Mouse (Mus musculus): Measurements from ENCODE around the gene Dgcr6. TPM values are rescaled to one million over a fixed set of nuclear protein-coding genes. Genes with fewer than 3 reads are reported as not detected.

The Dgcr6 gene
- polyA plus RNA-seq, 1 experiment from 2014 or later = 135 TPM

- no peak overlapping the region for H3K4me2 ChIP-seq (ENCODE audit: low read depth, severe bottlenecking)
- H3K27me3 ChIP-seq (ENCODE audit: control insufficient read depth, insufficient read depth, low read length) = no peaks in the 10 kb centered on the region; the same call in 1 of the 2 replicates
- no peak for ATAC-seq (ENCODE audit: insufficient number of reproducible peaks, low FRiP score, low TSS enrichment, low read depth)
- peak; percentile 76 for DNase-seq (ENCODE audit: low spot score)
- no peak overlapping the region for H3K27ac ChIP-seq (replicated peaks; ENCODE audit: low read depth, low read length)
- H3K9ac ChIP-seq (ENCODE audit: low read length) = no peak overlapping the region
- H3K9me3 ChIP-seq (ENCODE audit: control insufficient read depth, low read length) = no peaks in the 10 kb centered on the region
- 21% methylated on average over 8 of the region's 8 CpGs for whole genome bisulfite sequencing
- H3K36me3 ChIP-seq (ENCODE audit: control insufficient read depth, insufficient read depth, low read length) = no peaks in the 10 kb centered on the region
- no peaks in the 10 kb centered on the region for H3K4me1 ChIP-seq (ENCODE audit: control insufficient read depth, insufficient read depth, low read length)
- no peak overlapping the region for H3K4me3 ChIP-seq (ENCODE audit: low read depth, low read length)
Observed at GRCm38 (mm10) chr16:18119031-18119730, 66.5 kb downstream of the Dgcr6 start.

Other genes with a start within 250 kb of the Dgcr6 start
- gene B830017H08Rik, start 219.7 kb upstream of the Dgcr6 start, polyA plus RNA-seq (2014; fragmentation: Nextera tagmentation; extraction: Ambion mirVana) = 0.73 and 0.77 TPM in 2 replicates
- gene Car15, start 214.5 kb upstream of the Dgcr6 start, polyA plus RNA-seq (2014; fragmentation: Nextera tagmentation; extraction: Ambion mirVana) = 3.0 and 3.2 TPM in 2 replicates
- 0.48 TPM in 1 of 2 replicates, not detected in the other for gene Gm20518, start 161.2 kb upstream of the Dgcr6 start, polyA plus RNA-seq (2014; fragmentation: Nextera tagmentation; extraction: Ambion mirVana)
- not detected in 2 replicates for gene Tssk1, start 158.6 kb upstream of the Dgcr6 start, polyA plus RNA-seq (2014; fragmentation: Nextera tagmentation; extraction: Ambion mirVana)
- 92.5 and 94.0 TPM in 2 replicates for gene Dgcr2, start 154.3 kb upstream of the Dgcr6 start, polyA plus RNA-seq (2014; fragmentation: Nextera tagmentation; extraction: Ambion mirVana)
- not detected in 2 replicates for gene Tssk2, start 154.2 kb upstream of the Dgcr6 start, polyA plus RNA-seq (2014; fragmentation: Nextera tagmentation; extraction: Ambion mirVana)
- gene Ess2, start 141.5 kb upstream of the Dgcr6 start, polyA plus RNA-seq (2014; fragmentation: Nextera tagmentation; extraction: Ambion mirVana) = 42.2 and 50.2 TPM in 2 replicates
- not detected in 2 replicates for gene Gsc2, start 137.8 kb upstream of the Dgcr6 start, polyA plus RNA-seq (2014; fragmentation: Nextera tagmentation; extraction: Ambion mirVana)
- 74.4 and 74.5 TPM in 2 replicates for gene Slc25a1, start 124.6 kb upstream of the Dgcr6 start, polyA plus RNA-seq (2014; fragmentation: Nextera tagmentation; extraction: Ambion mirVana)
- not detected in 2 replicates for gene Vpreb2, start 72.4 kb upstream of the Dgcr6 start, polyA plus RNA-seq (2014; fragmentation: Nextera tagmentation; extraction: Ambion mirVana)
- 15.0 and 15.9 TPM in 2 replicates for gene Prodh, start 37.3 kb downstream of the Dgcr6 start, polyA plus RNA-seq (2014; fragmentation: Nextera tagmentation; extraction: Ambion mirVana)
- gene Rtn4r, start 74.8 kb downstream of the Dgcr6 start, polyA plus RNA-seq (2014; fragmentation: Nextera tagmentation; extraction: Ambion mirVana) = 4.5 and 7.4 TPM in 2 replicates
- not detected in 2 replicates for gene Ccdc188, start 165.0 kb downstream of the Dgcr6 start, polyA plus RNA-seq (2014; fragmentation: Nextera tagmentation; extraction: Ambion mirVana)
- gene Zdhhc8, start 182.3 kb downstream of the Dgcr6 start, polyA plus RNA-seq (2014; fragmentation: Nextera tagmentation; extraction: Ambion mirVana) = 14.5 and 14.6 TPM in 2 replicates
- 95.8 and 96.0 TPM in 2 replicates for gene Trmt2a, start 195.8 kb downstream of the Dgcr6 start, polyA plus RNA-seq (2014; fragmentation: Nextera tagmentation; extraction: Ambion mirVana)
- 1,289 and 1,302 TPM in 2 replicates for gene Ranbp1, start 195.9 kb downstream of the Dgcr6 start, polyA plus RNA-seq (2014; fragmentation: Nextera tagmentation; extraction: Ambion mirVana)
- gene Gm49776, start 205.5 kb downstream of the Dgcr6 start, polyA plus RNA-seq (2014; fragmentation: Nextera tagmentation; extraction: Ambion mirVana) = 1.3 and 1.7 TPM in 2 replicates
- gene Dgcr8, start 236.4 kb downstream of the Dgcr6 start, polyA plus RNA-seq (2014; fragmentation: Nextera tagmentation; extraction: Ambion mirVana) = 42.7 and 48.2 TPM in 2 replicates

All from limb, embryonic 11.5 days (tissue).